Mouse (Mus musculus) lung, postnatal 0 days (tissue): ENCODE data around the gene Tmprss9. TPM values are rescaled to one million over a fixed set of nuclear protein-coding genes. Genes with fewer than 3 reads are reported as not detected.
A peak's percentile ranks its signal among the peaks of the same experiment; 100 is the strongest.

Experiments
- ATAC-seq: fragments of 200-750 bp; cut with Nextera tagmentation; 2 replicates; pipeline ENCODE4 v1.8.0; 2017; ENCODE audit warnings: moderate library complexity
- DNase-seq: peaks from one replicate; pipeline ENCODE4 v3.0.0-alpha.2; 2016; ENCODE audit warnings: low spot score
- H3K27ac ChIP-seq: fragments of 300-500 bp; sonication (generic); 2 replicates; pipeline ENCODE4 v1.5.1; 2014; ENCODE audit warnings: antibody characterized with exemption, mild to moderate bottlenecking, low read length, mixed read lengths
- H3K27me3 ChIP-seq: fragments of 300-500 bp; sonication (generic); replicated peaks from 2 replicates; pipeline ENCODE4 v1.6.1; 2014; ENCODE audit warnings: low read length, mixed read lengths; ENCODE audit not compliant: insufficient read depth
- H3K36me3 ChIP-seq: fragments of 300-500 bp; sonication (generic); 2 replicates; pipeline ENCODE4 v1.6.1; 2014; ENCODE audit warnings: low read length, mixed read lengths; ENCODE audit not compliant: insufficient read depth
- H3K4me1 ChIP-seq: fragments of 300-500 bp; sonication (generic); 2 replicates; pipeline ENCODE4 v1.6.1; 2014; ENCODE audit warnings: antibody characterized with exemption, low read depth, low read length, mixed read lengths; ENCODE audit not compliant: insufficient read depth
- H3K4me2 ChIP-seq: fragments of 300-500 bp; sonication (generic); replicated peaks from 2 replicates; pipeline ENCODE4 v1.6.1; 2014; ENCODE audit warnings: low read depth, mild to moderate bottlenecking, low read length, moderate library complexity, mixed read lengths
- H3K4me3 ChIP-seq: fragments of 300-500 bp; sonication (generic); 2 replicates; pipeline ENCODE4 v1.5.1; 2014; ENCODE audit warnings: low read depth, low read length
- H3K9ac ChIP-seq: fragments of 300-500 bp; sonication (generic); replicated peaks from 2 replicates; pipeline ENCODE4 v1.6.1; 2014; ENCODE audit warnings: low read depth, mild to moderate bottlenecking
- H3K9me3 ChIP-seq: fragments of 300-500 bp; sonication (generic); 2 replicates; pipeline ENCODE4 v1.6.1; 2016; ENCODE audit warnings: low read length, mixed read lengths
- CTCF ChIP-seq: IDR thresholded peaks from 2 replicates; pipeline ENCODE4 v1.5.1; 2016; ENCODE audit warnings: antibody characterized with exemption, mild to moderate bottlenecking
- EP300 ChIP-seq: IDR thresholded peaks from 2 replicates; pipeline ENCODE4 v1.6.1; 2016; ENCODE audit warnings: antibody characterized with exemption, mild to moderate bottlenecking, control low read depth
- WGBS: fragments of 180-500 bp; shearing (Covaris S2); extraction: QIAGEN DNeasy Blood & Tissue Kit; methylation state at CpG from one replicate; pipeline ENCODE4 v1.1.7; 2014; 5-methylcytosine and 5-hydroxymethylcytosine counted together
- polyA plus RNA-seq: library from polyadenylated mRNA; unstranded; fragments of >200 nt; fragmentation: Nextera tagmentation; extraction: Ambion mirVana; gene quantifications from 2 replicates; pipeline ENCODE4 v1.2.1, GENCODE M21; 2015

Tmprss9 gene
- polyA plus RNA-seq, 1 experiment from 2014 or later, result not detected

DNA sequence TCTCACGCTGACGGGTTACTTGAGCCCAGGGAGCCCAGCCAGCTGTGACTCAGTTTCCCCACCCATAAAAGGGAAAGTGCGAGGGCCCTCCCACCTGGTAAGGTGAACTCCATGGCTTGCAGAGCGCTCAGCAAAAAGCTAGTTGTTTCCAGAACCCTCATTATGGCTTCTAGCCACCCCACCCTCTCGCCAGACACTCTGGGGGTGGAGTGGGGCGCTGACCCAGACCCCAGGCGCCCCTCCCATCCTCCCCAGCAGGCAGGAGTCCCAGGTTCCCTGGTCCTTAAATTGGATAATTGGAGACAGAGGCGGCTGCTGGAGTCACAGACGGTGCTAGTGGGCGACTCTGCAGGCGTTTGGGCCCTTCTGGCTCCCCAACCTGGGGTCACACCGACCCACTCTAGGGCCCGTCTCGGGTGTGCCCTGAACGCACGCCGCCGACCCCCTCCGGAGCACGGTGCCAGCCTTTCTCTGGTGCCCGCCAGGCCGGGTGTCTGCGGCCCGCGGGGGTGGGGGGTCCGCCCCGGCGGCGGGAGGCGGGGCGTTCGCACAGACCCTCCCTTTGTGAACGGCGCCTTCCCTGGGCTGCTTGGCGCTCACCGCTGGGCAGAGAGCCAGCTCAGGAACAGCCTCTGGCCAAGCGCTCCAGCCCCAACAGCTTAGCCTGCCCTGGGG lies 64.6 kb downstream of the Tmprss9 start:
- DNase-seq, result peak; percentile 69
- H3K4me1 ChIP-seq, result peaks cover 70% of the 10 kb centered on the region
- H3K27me3 ChIP-seq, result no peaks in the 10 kb centered on the region
- 0 out of 2 replicates have a peak overlapping the region, but pooled peaks have one; percentile 26 for H3K27ac ChIP-seq
- peak overlapping the region; percentile 23; the same call in 1 of the 2 replicates for H3K4me3 ChIP-seq
- H3K9ac ChIP-seq, result peak overlapping the region; percentile 23; the same call in 1 of the 2 replicates
- WGBS, result 2% methylated on average over 36 of the region's 37 CpGs
- H3K4me2 ChIP-seq, result peak overlapping the region; percentile 73
- TF ChIP-seq EP300, result no peak
- no peak for TF ChIP-seq CTCF
- H3K9me3 ChIP-seq, result no peaks in the 10 kb centered on the region
- ATAC-seq, result peak; percentile 26
- H3K36me3 ChIP-seq, result no peaks in the 10 kb centered on the region

DNA sequence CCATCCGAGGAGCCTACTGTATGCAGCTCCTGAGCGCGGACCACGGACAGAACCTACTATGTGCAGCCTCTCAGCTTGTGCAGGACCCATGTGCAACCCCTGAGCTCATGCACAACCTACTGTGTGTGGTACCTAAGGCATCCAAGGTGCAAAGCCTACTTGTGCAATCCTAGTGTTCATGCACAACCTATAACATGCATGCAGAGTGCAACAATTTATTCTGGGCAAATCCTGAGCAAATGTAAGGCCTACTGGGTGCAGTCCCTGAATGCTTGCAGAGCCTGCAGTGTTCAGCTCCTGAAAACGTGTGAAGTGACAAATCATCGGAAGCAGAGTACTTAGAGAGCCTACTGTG lies 65.1 kb downstream of the Tmprss9 start:
- H3K4me1 ChIP-seq, result peaks cover 68% of the 10 kb centered on the region
- no peak overlapping the region for H3K9ac ChIP-seq
- no peak for DNase-seq
- 0 out of 2 replicates have a peak overlapping the region, but pooled peaks have one; percentile 23 for H3K4me3 ChIP-seq
- 12% methylated on average over 6 of the region's 6 CpGs for WGBS
- TF ChIP-seq CTCF, result no peak
- no peak for TF ChIP-seq EP300
- no peaks in the 10 kb centered on the region for H3K36me3 ChIP-seq
- H3K9me3 ChIP-seq, result no peaks in the 10 kb centered on the region
- no peaks in the 10 kb centered on the region for H3K27me3 ChIP-seq
- H3K27ac ChIP-seq, result no peak overlapping the region
- peak overlapping the region; percentile 73 for H3K4me2 ChIP-seq
- no peak for ATAC-seq

DNA sequence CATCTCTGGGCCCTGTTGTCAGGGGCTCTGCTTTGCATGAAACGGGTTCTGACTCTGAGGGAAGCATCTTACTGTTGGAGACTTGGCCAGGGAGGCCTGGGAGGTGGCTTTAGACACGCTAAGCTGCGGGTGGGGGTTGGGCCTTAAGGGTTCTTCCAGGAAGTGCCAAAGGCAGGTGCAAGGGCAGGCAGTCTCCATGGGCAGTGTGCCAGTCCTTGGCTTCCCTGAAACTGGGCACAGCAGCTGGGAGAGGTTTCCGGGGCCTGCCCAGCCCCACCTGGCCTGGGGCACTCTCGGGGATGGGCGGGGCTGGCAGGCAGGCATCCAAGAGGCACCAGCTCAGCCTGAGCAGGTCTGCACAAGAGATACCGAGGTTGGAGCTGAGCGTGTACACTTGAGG lies 66.0 kb downstream of the Tmprss9 start:
- Histone ChIP-seq H3K9ac (no peak overlapping the region), H3K36me3 (no peaks in the 10 kb centered on the region), H3K27ac (peak overlapping the region; percentile 59), H3K4me2 (peak overlapping the region; percentile 6; the same call in 1 of the 2 replicates), H3K4me1 (peaks cover 60% of the 10 kb centered on the region), H3K27me3 (no peaks in the 10 kb centered on the region), H3K9me3 (no peaks in the 10 kb centered on the region), H3K4me3 (no peak overlapping the region)
- ATAC-seq (peak; percentile 71), DNase-seq (peak; percentile 93)
- 22% methylated on average over 7 of the region's 8 CpGs for whole genome bisulfite sequencing
- TF ChIP-seq EP300 (peak; percentile 79), CTCF (no peak)

- H3K27me3 ChIP-seq, result no peaks in the 10 kb centered on the region
- peaks cover 56% of the 10 kb centered on the region for H3K4me1 ChIP-seq
- no peak for TF ChIP-seq EP300
- no peak for TF ChIP-seq CTCF
- H3K9ac ChIP-seq, result no peak overlapping the region
- no peaks in the 10 kb centered on the region for H3K36me3 ChIP-seq
- ATAC-seq (no peak), DNase-seq (peak; percentile 28)
- H3K4me3 ChIP-seq, result peak overlapping the region; percentile 24; the same call in 1 of the 2 replicates
- H3K9me3 ChIP-seq, result no peaks in the 10 kb centered on the region
- no peak overlapping the region for H3K27ac ChIP-seq
- peak overlapping the region; percentile 62 for H3K4me2 ChIP-seq
- WGBS, result 21% methylated on average over 11 of the region's 15 CpGs
Measured at GRCm38 (mm10) chr10:80938831-80939550, 67.3 kb downstream of the Tmprss9 start.

DNA sequence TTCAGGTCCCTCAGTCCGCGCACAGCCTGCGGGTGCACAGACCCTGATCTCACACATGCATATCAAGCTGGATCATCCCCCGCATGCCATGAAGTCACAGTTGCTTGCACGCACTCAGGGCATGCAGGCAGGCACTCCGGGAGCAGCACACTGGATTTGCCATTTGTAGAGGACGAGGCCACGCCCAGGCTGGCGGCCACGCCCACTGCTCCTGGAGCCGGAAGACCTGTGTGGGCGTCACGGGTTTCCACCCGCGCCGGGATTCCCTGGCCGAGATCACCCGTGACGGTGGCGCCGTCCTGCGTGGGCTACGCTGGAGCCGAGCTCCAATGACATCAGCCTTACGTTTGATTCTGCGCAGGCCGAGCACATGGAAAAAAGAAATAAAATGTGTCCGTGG lies 68.0 kb downstream of the Tmprss9 start:
- no peaks in the 10 kb centered on the region for H3K36me3 ChIP-seq
- no peaks in the 10 kb centered on the region for H3K27me3 ChIP-seq
- ATAC-seq, result peak; percentile 55
- peak overlapping the region; percentile 24 for H3K4me3 ChIP-seq
- peaks cover 56% of the 10 kb centered on the region for H3K4me1 ChIP-seq
- peak overlapping the region; percentile 62 for H3K4me2 ChIP-seq
- H3K9me3 ChIP-seq, result no peaks in the 10 kb centered on the region
- DNase-seq, result peak; percentile 90
- no peak overlapping the region for H3K9ac ChIP-seq
- 5% methylated on average over 28 of the region's 28 CpGs for WGBS
- TF ChIP-seq EP300, result no peak
- no peak for TF ChIP-seq CTCF
- peak overlapping the region; percentile 73; the same call in 1 of the 2 replicates for H3K27ac ChIP-seq

GRCm38 (mm10) chr10:80940320-80940987 lies 68.8 kb downstream of the Tmprss9 start:
- Histone ChIP-seq H3K4me3 (no peak overlapping the region), H3K9ac (no peak overlapping the region), H3K4me1 (peaks cover 53% of the 10 kb centered on the region), H3K27me3 (no peaks in the 10 kb centered on the region), H3K9me3 (no peaks in the 10 kb centered on the region), H3K4me2 (peak overlapping the region; percentile 62), H3K36me3 (no peaks in the 10 kb centered on the region), H3K27ac (peak overlapping the region; percentile 73)
- ATAC-seq (peak; percentile 59), DNase-seq (peak; percentile 92)
- WGBS, result 14% methylated on average over 8 of the region's 8 CpGs
- TF ChIP-seq CTCF, result no peak
- TF ChIP-seq EP300, result 0 out of 2 replicates have a peak, but pooled peaks have one; percentile 27
